Mouse (Mus musculus) neural tube, embryonic 11.5 days (tissue): ENCODE data around the gene Nxph4. TPM values are rescaled to one million over a fixed set of nuclear protein-coding genes. Genes with fewer than 3 reads are reported as not detected.

Experiments
- ATAC-seq: fragments of 200-750 bp; cut with Nextera tagmentation; 2 replicates; pipeline ENCODE4 v1.8.0; 2017; ENCODE audit warnings: moderate number of reproducible peaks, mild to moderate bottlenecking, moderate TSS enrichment, moderate library complexity; ENCODE audit not compliant: insufficient read depth, low FRiP score, low TSS enrichment
- DNase-seq: peaks from one replicate; pipeline ENCODE4 v3.0.0-alpha.2; 2015; ENCODE audit warnings: low spot score
- H3K27ac ChIP-seq: fragments of 300-500 bp; sonication (generic); 2 replicates; pipeline ENCODE4 v1.5.1; 2014; ENCODE audit warnings: low read depth, mild to moderate bottlenecking, low read length
- H3K27me3 ChIP-seq: fragments of 300-500 bp; sonication (generic); 2 replicates; pipeline ENCODE4 v1.6.1; 2014; ENCODE audit warnings: mild to moderate bottlenecking, low read length, mixed read lengths; ENCODE audit not compliant: control insufficient read depth, insufficient read depth
- H3K36me3 ChIP-seq: fragments of 300-500 bp; sonication (generic); 2 replicates; pipeline ENCODE4 v1.6.1; 2014; ENCODE audit warnings: mild to moderate bottlenecking, low read length, moderate library complexity, mixed read lengths; ENCODE audit not compliant: control insufficient read depth, insufficient read depth
- H3K4me1 ChIP-seq: fragments of 300-500 bp; sonication (generic); 2 replicates; pipeline ENCODE4 v1.6.1; 2014; ENCODE audit warnings: low read length, mixed read lengths; ENCODE audit not compliant: control insufficient read depth, insufficient read depth
- H3K4me2 ChIP-seq: fragments of 300-500 bp; sonication (generic); 2 replicates; pipeline ENCODE4 v1.6.1; 2014; ENCODE audit warnings: low read depth, mild to moderate bottlenecking, moderate library complexity
- H3K4me3 ChIP-seq: fragments of 300-500 bp; sonication (generic); 2 replicates; pipeline ENCODE4 v1.5.1; 2014; ENCODE audit warnings: low read depth, low read length
- H3K9ac ChIP-seq: fragments of 300-500 bp; sonication (generic); 2 replicates; pipeline ENCODE4 v1.6.1; 2014; ENCODE audit warnings: mild to moderate bottlenecking, low read length
- H3K9me3 ChIP-seq: fragments of 300-500 bp; sonication (generic); 2 replicates; pipeline ENCODE4 v1.6.1; 2016; ENCODE audit warnings: low read length; ENCODE audit not compliant: control insufficient read depth
- WGBS: fragments of 180-500 bp; shearing (Covaris S2); extraction: QIAGEN DNeasy Blood & Tissue Kit; methylation state at CpG from one replicate; pipeline ENCODE4 v1.1.7; 2014; 5-methylcytosine and 5-hydroxymethylcytosine counted together
- polyA plus RNA-seq: library from polyadenylated mRNA; unstranded; fragments of >200 nt; fragmentation: Nextera tagmentation; extraction: Ambion mirVana; gene quantifications from 2 replicates; pipeline ENCODE4 v1.2.1, GENCODE M21; 2014

Nxph4 gene
- polyA plus RNA-seq, 1 experiment from 2014 or later = 45.7 TPM

GRCm38 (mm10) chr10:127522088-127522581 lies 12.2 kb downstream of the Nxph4 start, which contains the start of gene Shmt2:
Gene Shmt2 (minus strand): TSS chr10:127522444.
- peak within 1 kb of the TSS; percentile 53 for H3K4me3 ChIP-seq
- peaks cover 28% of the 10 kb centered on the region for H3K4me1 ChIP-seq
- WGBS = under 1% methylated on average over 21 of the region's 21 CpGs
- peak; percentile 92 for DNase-seq
- no peaks in the 10 kb centered on the region for H3K9me3 ChIP-seq
- peak within 1 kb of the TSS; percentile 79 for H3K4me2 ChIP-seq
- H3K27ac ChIP-seq = no peak within 1 kb of the TSS
- H3K36me3 ChIP-seq = peaks cover 2% of the 10 kb centered on the region; the same call in 1 of the 2 replicates
- H3K9ac ChIP-seq = peak within 1 kb of the TSS; percentile 60
- peak; percentile 43 for ATAC-seq
- peaks cover 34% of the 10 kb centered on the region for H3K27me3 ChIP-seq

GRCm38 (mm10) chr10:127521611-127522080 lies 12.7 kb downstream of the Nxph4 start:
- DNase-seq = no peak

GRCm38 (mm10) chr10:127520714-127521357 lies 13.5 kb downstream of the Nxph4 start:
- H3K4me2 ChIP-seq = no peak overlapping the region
- H3K4me3 ChIP-seq = no peak overlapping the region
- peaks cover 2% of the 10 kb centered on the region; the same call in 1 of the 2 replicates for H3K36me3 ChIP-seq
- ATAC-seq (no peak), DNase-seq (peak; percentile 11)
- H3K27me3 ChIP-seq = peaks cover 22% of the 10 kb centered on the region
- no peak overlapping the region for H3K9ac ChIP-seq
- no peaks in the 10 kb centered on the region for H3K9me3 ChIP-seq
- 85% methylated on average over 20 of the region's 20 CpGs for WGBS
- H3K4me1 ChIP-seq = peaks cover 31% of the 10 kb centered on the region
- H3K27ac ChIP-seq = no peak overlapping the region

More at GRCm38 (mm10) chr10:127521611-127522080, 12.7 kb downstream of the Nxph4 start:
- no peaks in the 10 kb centered on the region for H3K9me3 ChIP-seq
- peaks cover 30% of the 10 kb centered on the region for H3K27me3 ChIP-seq
- WGBS = 13% methylated on average over 12 of the region's 12 CpGs
- peak overlapping the region; percentile 53 for H3K4me3 ChIP-seq
- no peak for ATAC-seq
- no peak overlapping the region for H3K27ac ChIP-seq
- peaks cover 30% of the 10 kb centered on the region for H3K4me1 ChIP-seq
- H3K9ac ChIP-seq = peak overlapping the region; percentile 60
- peaks cover 2% of the 10 kb centered on the region; the same call in 1 of the 2 replicates for H3K36me3 ChIP-seq
- H3K4me2 ChIP-seq = peak overlapping the region; percentile 79

GRCm38 (mm10) chr10:127519903-127520713 lies 14.3 kb downstream of the Nxph4 start:
- WGBS = 94% methylated on average over 37 of the region's 37 CpGs
- no peaks in the 10 kb centered on the region for H3K9me3 ChIP-seq
- H3K27me3 ChIP-seq = peaks cover 17% of the 10 kb centered on the region
- no peak overlapping the region for H3K4me3 ChIP-seq
- no peak overlapping the region; the same call in 1 of the 2 replicates for H3K9ac ChIP-seq
- no peak for DNase-seq
- no peak overlapping the region for H3K4me2 ChIP-seq
- peaks cover 2% of the 10 kb centered on the region; the same call in 1 of the 2 replicates for H3K36me3 ChIP-seq
- no peak overlapping the region for H3K27ac ChIP-seq
- H3K4me1 ChIP-seq = peaks cover 35% of the 10 kb centered on the region
- no peak for ATAC-seq

- Histone ChIP-seq H3K4me1 (peaks cover 33% of the 10 kb centered on the region), H3K27me3 (peaks cover 16% of the 10 kb centered on the region)
- no peak for ATAC-seq
Measured at GRCm38 (mm10) chr10:127519041-127519701, 15.2 kb downstream of the Nxph4 start.

DNA sequence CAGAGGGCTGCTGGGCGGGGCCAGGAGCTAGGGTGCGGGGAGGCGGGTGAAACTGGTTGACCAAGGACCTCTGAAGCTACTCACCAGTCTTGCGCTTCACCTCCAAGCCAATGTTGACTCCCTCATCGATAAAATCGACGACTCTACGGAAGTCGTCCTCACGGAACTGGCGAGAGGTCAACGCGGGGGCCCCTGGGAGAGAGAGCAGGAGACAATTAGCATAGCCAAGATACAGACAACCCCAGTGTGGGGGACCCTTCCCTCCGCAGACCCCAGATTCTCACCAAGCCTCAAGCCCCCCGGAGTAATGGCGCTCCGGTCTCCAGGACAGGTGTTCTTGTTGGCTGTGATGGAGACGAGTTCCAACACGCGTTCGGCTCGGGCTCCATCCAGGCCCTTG lies 16.4 kb downstream of the Nxph4 start:
- no peak overlapping the region for H3K9ac ChIP-seq
- no peak overlapping the region for H3K27ac ChIP-seq
- ATAC-seq (no peak), DNase-seq (no peak)
- WGBS = 92% methylated on average over 22 of the region's 22 CpGs
- H3K4me3 ChIP-seq = no peak overlapping the region
- H3K4me2 ChIP-seq = no peak overlapping the region
- peaks cover 2% of the 10 kb centered on the region; the same call in 1 of the 2 replicates for H3K36me3 ChIP-seq
- H3K9me3 ChIP-seq = no peaks in the 10 kb centered on the region
- peaks cover 19% of the 10 kb centered on the region for H3K27me3 ChIP-seq
- peaks cover 45% of the 10 kb centered on the region for H3K4me1 ChIP-seq

More at GRCm38 (mm10) chr10:127519041-127519701, 15.2 kb downstream of the Nxph4 start:
- no peak overlapping the region for H3K27ac ChIP-seq
- 97% methylated on average over 26 of the region's 26 CpGs for WGBS
- no peak overlapping the region for H3K4me3 ChIP-seq
- H3K36me3 ChIP-seq = peaks cover 2% of the 10 kb centered on the region; the same call in 1 of the 2 replicates
- H3K9me3 ChIP-seq = no peaks in the 10 kb centered on the region
- no peak for DNase-seq
- H3K4me2 ChIP-seq = no peak overlapping the region
- no peak overlapping the region for H3K9ac ChIP-seq

DNA sequence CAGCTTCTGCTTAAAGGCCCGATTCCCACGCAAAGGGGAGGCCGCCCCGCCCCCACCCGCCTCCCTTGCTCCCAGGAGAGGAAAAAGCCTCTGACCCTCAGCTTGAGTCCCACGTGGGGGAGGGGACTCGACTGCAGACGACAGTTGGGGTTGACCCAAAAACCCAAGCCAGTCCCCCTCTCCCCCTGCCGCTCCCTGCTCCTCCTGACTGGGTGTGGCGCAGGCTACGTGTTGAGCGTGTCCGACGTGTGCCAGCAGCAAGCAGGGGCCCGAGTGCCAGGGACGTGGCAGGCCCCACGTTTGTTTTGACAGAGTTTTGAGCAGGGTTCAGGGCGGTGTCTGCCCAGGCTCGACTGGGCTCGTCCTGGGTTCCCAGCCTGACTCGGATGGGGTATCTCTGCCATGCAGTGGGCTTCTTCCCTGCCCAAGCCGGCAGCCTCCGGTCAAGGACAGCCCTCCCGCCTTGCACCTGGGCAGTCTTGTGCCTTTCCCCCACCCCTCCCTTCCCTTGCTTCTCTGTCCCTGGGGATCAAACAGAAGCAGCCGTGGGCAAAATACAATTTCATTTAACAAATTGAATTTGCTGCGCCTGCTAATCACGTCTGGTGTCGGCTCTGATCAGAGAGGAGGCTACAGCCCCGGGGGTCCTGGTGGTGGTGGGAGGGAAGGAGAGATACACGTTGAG lies 17.6 kb downstream of the Nxph4 start:
- DNase-seq (peak; percentile 67), ATAC-seq (no peak)
- 4% methylated on average over 30 of the region's 30 CpGs for WGBS
- Histone ChIP-seq H3K4me1 (peaks cover 49% of the 10 kb centered on the region), H3K27ac (no peak overlapping the region), H3K27me3 (peaks cover 24% of the 10 kb centered on the region), H3K9ac (peak overlapping the region; percentile 2), H3K36me3 (peaks cover 2% of the 10 kb centered on the region; the same call in 1 of the 2 replicates), H3K4me2 (peak overlapping the region; percentile 26), H3K4me3 (no peak overlapping the region), H3K9me3 (no peaks in the 10 kb centered on the region)
